ENCODE assay signal across 8 mouse cellular contexts in genomic region chr7:116031388-116031717, GRCm38 (mm10). TPM values are rescaled to one million over a fixed set of nuclear protein-coding genes. Genes with fewer than 3 reads are reported as not detected.
DNase-seq lines count a peak whose midpoint lies in the region; ATAC-seq lines count a peak whose summit lies in the region.

No protein-coding gene starts in this region.

- no peaks in the 10 kb centered on the region for H3K9me3 ChIP-seq in heart, embryonic 15.5 days (replicated peaks)
- H3K9me3 ChIP-seq in hindbrain, embryonic 16.5 days (ENCODE audit: control insufficient read depth, low read length): no peaks in the 10 kb centered on the region
- H3K9me3 ChIP-seq in midbrain, embryonic 11.5 days (ENCODE audit: control insufficient read depth, low read length): no peaks in the 10 kb centered on the region

- peak overlapping the region; percentile 96 for H3K27ac ChIP-seq in heart, embryonic 15.5 days
- peak overlapping the region; percentile 71 for H3K27ac ChIP-seq in brown adipose tissue, adult 24 weeks (replicated peaks; ENCODE audit: low read depth, low read length)
- H3K27ac ChIP-seq in hindbrain, embryonic 16.5 days (ENCODE audit: low read depth, low read length): peak overlapping the region; percentile 81
- peak overlapping the region; percentile 66 for H3K27ac ChIP-seq in midbrain, embryonic 11.5 days (ENCODE audit: low read depth, low read length)

- H3K4me1 ChIP-seq in heart, embryonic 15.5 days (replicated peaks): peaks cover 6% of the 10 kb centered on the region
- no peaks in the 10 kb centered on the region for H3K4me1 ChIP-seq in brown adipose tissue, adult 24 weeks (ENCODE audit: control insufficient read depth, insufficient read depth, insufficient read length, low read length)
- peaks cover 34% of the 10 kb centered on the region for H3K4me1 ChIP-seq in hindbrain, embryonic 16.5 days (ENCODE audit: control insufficient read depth, insufficient read depth, low read depth, low read length)
- peaks cover 30% of the 10 kb centered on the region for H3K4me1 ChIP-seq in midbrain, embryonic 11.5 days (ENCODE audit: control insufficient read depth, insufficient read depth, low read length)

- peak overlapping the region; percentile 81 for H3K9ac ChIP-seq in heart, embryonic 15.5 days
- H3K9ac ChIP-seq in hindbrain, embryonic 16.5 days (ENCODE audit: low read depth, low read length): peak overlapping the region; percentile 76
- H3K9ac ChIP-seq in midbrain, embryonic 11.5 days (ENCODE audit: low read length): peak overlapping the region; percentile 87

- no peak for DNase-seq in heart, postnatal 25 days (ENCODE audit: low spot score)
- no peak for DNase-seq in midbrain, embryonic 11.5 days (ENCODE audit: low spot score, missing footprints)
- DNase-seq in urinary bladder, postnatal 14 days (ENCODE audit: low spot score): no peak
- DNase-seq in cerebellum, adult 9-10 months: no peak
- no peak for DNase-seq in adrenal gland, adult (ENCODE audit: inconsistent age in 2 of 2, low spot score in 1 of 2)

- peak overlapping the region; percentile 94 for H3K4me2 ChIP-seq in heart, embryonic 15.5 days
- peak overlapping the region; percentile 100 for H3K4me2 ChIP-seq in hindbrain, embryonic 16.5 days (ENCODE audit: low read length)
- H3K4me2 ChIP-seq in midbrain, embryonic 11.5 days: peak overlapping the region; percentile 76

- H3K36me3 ChIP-seq in heart, embryonic 15.5 days: no peaks in the 10 kb centered on the region
- H3K36me3 ChIP-seq in hindbrain, embryonic 16.5 days (ENCODE audit: control insufficient read depth, insufficient read depth, low read length): no peaks in the 10 kb centered on the region
- no peaks in the 10 kb centered on the region for H3K36me3 ChIP-seq in midbrain, embryonic 11.5 days (ENCODE audit: control insufficient read depth, insufficient read depth, low read length)

- WGBS in heart, embryonic 15.5 days: 1% methylated on average over 14 of the region's 14 CpGs
- under 1% methylated on average over 14 of the region's 14 CpGs for WGBS in hindbrain, embryonic 16.5 days
- WGBS in midbrain, embryonic 11.5 days: 0% methylated on average over 14 of the region's 14 CpGs

- H3K27me3 ChIP-seq in heart, embryonic 15.5 days: peaks cover 9% of the 10 kb centered on the region
- H3K27me3 ChIP-seq in hindbrain, embryonic 16.5 days (replicated peaks; ENCODE audit: control insufficient read depth, insufficient read depth, low read length): peaks cover 26% of the 10 kb centered on the region
- peaks cover 15% of the 10 kb centered on the region for H3K27me3 ChIP-seq in midbrain, embryonic 11.5 days (ENCODE audit: control insufficient read depth, insufficient read depth, low read length)

- intact Hi-C loops in heart, postnatal 25 days (cut with DNase I): loop anchor here (5.0 kb wide), 4 partner anchors 79 to 664 kb away; no protein-coding TSS in a partner anchor

- H3K4me3 ChIP-seq in heart, embryonic 15.5 days: peak overlapping the region; percentile 71
- H3K4me3 ChIP-seq in brown adipose tissue, adult 24 weeks (ENCODE audit: insufficient read depth, low read depth, low read length): peak overlapping the region; percentile 85
- H3K4me3 ChIP-seq in hindbrain, embryonic 16.5 days (ENCODE audit: low read length): peak overlapping the region; percentile 61
- peak overlapping the region; percentile 69 for H3K4me3 ChIP-seq in midbrain, embryonic 11.5 days (ENCODE audit: low read depth, low read length)

- peak; percentile 1; the same call in 1 of the 2 replicates for ATAC-seq in heart, embryonic 15.5 days (replicated peaks; ENCODE audit: insufficient number of reproducible peaks, insufficient read depth, low FRiP score, low read depth)
- no peak for ATAC-seq in hindbrain, embryonic 16.5 days
- 0 out of 2 replicates have a peak, but pooled peaks have one; percentile 5 for ATAC-seq in midbrain, embryonic 11.5 days (ENCODE audit: low FRiP score)

RNA-seq across cellular contexts. Expression of gene Sox6, which starts 7.2 kb away (rescaled TPM):
- polyA plus RNA-seq in heart, embryonic 15.5 days (2015; fragmentation: Nextera tagmentation; extraction: Ambion mirVana): 28.4 and 31.1 TPM in 2 replicates
- total RNA-seq in heart, postnatal 25 days (2021): 10 to 100 TPM; 27.4 to 36.9 TPM
- 15.1 and 24.8 TPM in 2 replicates for polyA plus RNA-seq in brown adipose tissue, adult 24 weeks (2012; ENCODE audit: insufficient read depth, insufficient read length, missing spikeins)
- 29.2 and 31.2 TPM in 2 replicates for polyA plus RNA-seq in hindbrain, embryonic 16.5 days (2015; fragmentation: Nextera tagmentation; extraction: Ambion mirVana)
- 40.1 and 42.7 TPM in 2 replicates for polyA plus RNA-seq in midbrain, embryonic 11.5 days (2014; fragmentation: Nextera tagmentation; extraction: Ambion mirVana)

RNA-seq across cellular contexts. Expression of gene 1110004F10Rik, which starts 7.8 kb away (rescaled TPM):
- 156 and 163 TPM in 2 replicates for polyA plus RNA-seq in heart, embryonic 15.5 days (2015; fragmentation: Nextera tagmentation; extraction: Ambion mirVana)
- 10 to 100 TPM; 51.5 to 53.2 TPM for total RNA-seq in heart, postnatal 25 days (2021)
- polyA plus RNA-seq in brown adipose tissue, adult 24 weeks (2012; ENCODE audit: insufficient read depth, insufficient read length, missing spikeins): 60.2 and 68.8 TPM in 2 replicates
- 309 and 311 TPM in 2 replicates for polyA plus RNA-seq in hindbrain, embryonic 16.5 days (2015; fragmentation: Nextera tagmentation; extraction: Ambion mirVana)
- 395 and 418 TPM in 2 replicates for polyA plus RNA-seq in midbrain, embryonic 11.5 days (2014; fragmentation: Nextera tagmentation; extraction: Ambion mirVana)

RNA-seq across cellular contexts. Expression of gene Gm4353, which starts 53.1 kb away (rescaled TPM):
- polyA plus RNA-seq in heart, embryonic 15.5 days (2015; fragmentation: Nextera tagmentation; extraction: Ambion mirVana): 0.46 and 0.48 TPM in 2 replicates
- 1 to 10 TPM in 1 of 2 experiments, under 1 TPM in 1; 0.62 to 1.1 TPM for total RNA-seq in heart, postnatal 25 days (2021)
- polyA plus RNA-seq in brown adipose tissue, adult 24 weeks (2012; ENCODE audit: insufficient read depth, insufficient read length, missing spikeins): not detected in 2 replicates
- polyA plus RNA-seq in hindbrain, embryonic 16.5 days (2015; fragmentation: Nextera tagmentation; extraction: Ambion mirVana): 0.61 and 2.3 TPM in 2 replicates
- 0.36 and 0.66 TPM in 2 replicates for polyA plus RNA-seq in midbrain, embryonic 11.5 days (2014; fragmentation: Nextera tagmentation; extraction: Ambion mirVana)
